Comparison of ENCODE assay signal across 19 mouse cellular contexts in genomic region chr12:56851464-56851863, GRCm38 (mm10).
DNase-seq lines count a peak whose midpoint lies in the region; ATAC-seq lines count a peak whose summit lies in the region.
"Had no signal": no experiment of that assay in that cellular context is flagged by ENCODE, and none has a peak within 500 bp of the region (broad histone marks: within the 10 kb centered on the region; RNA-seq: fewer than 3 reads in every experiment).

No protein-coding gene starts in this region.

- no peak for DNase-seq in forebrain, embryonic 10.5 days (ENCODE audit: extremely low spot score, low spot score)
- DNase-seq in brain, adult 2 months (ENCODE audit: low read depth, low spot score): peak; percentile 5
- DNase-seq in gastrocnemius, postnatal 4 days (ENCODE audit: low spot score in 2 of 2): no peak
- DNase-seq in heart, adult 9 months (ENCODE audit: low spot score in 2 of 2): no peak
- DNase-seq: adrenal gland, adult 2 months; adrenal gland, postnatal 25 days; cerebellum, adult 11-12 months; cerebellum, adult 9-10 months; cerebellum, postnatal 25 days; heart, adult 2 months; heart, postnatal 36 days; kidney, adult 2 months had no signal

- peak; percentile 53; the same call in 1 of the 2 replicates for ATAC-seq in forebrain, embryonic 12.5 days (ENCODE audit: low FRiP score)
- no peak for ATAC-seq in embryonic facial prominence, embryonic 13.5 days (ENCODE audit: insufficient number of reproducible peaks, insufficient read depth, low FRiP score, low TSS enrichment, low read depth)
- peak; percentile 69 for ATAC-seq in forebrain, embryonic 16.5 days
- ATAC-seq: intestine, embryonic 16.5 days; Patski had no signal

- H3K9me3 ChIP-seq in forebrain, embryonic 12.5 days: no peaks in the 10 kb centered on the region
- no peaks in the 10 kb centered on the region for H3K9me3 ChIP-seq in forebrain, embryonic 10.5 days
- no peaks in the 10 kb centered on the region for H3K9me3 ChIP-seq in embryonic facial prominence, embryonic 13.5 days
- H3K9me3 ChIP-seq in forebrain, embryonic 16.5 days (ENCODE audit: control insufficient read depth, low read length): no peaks in the 10 kb centered on the region
- H3K9me3 ChIP-seq: heart, embryonic 13.5 days; hindbrain, embryonic 15.5 days had no signal

- H3K27ac ChIP-seq in forebrain, embryonic 12.5 days: no peak overlapping the region
- no peak overlapping the region for H3K27ac ChIP-seq in forebrain, embryonic 10.5 days
- H3K27ac ChIP-seq in embryonic facial prominence, embryonic 13.5 days: no peak overlapping the region
- no peak overlapping the region for H3K27ac ChIP-seq in forebrain, embryonic 16.5 days (ENCODE audit: low read length)
- H3K27ac ChIP-seq: heart, adult 2 months; heart, embryonic 13.5 days; hindbrain, embryonic 15.5 days had no signal

- no peaks in the 10 kb centered on the region for H3K27me3 ChIP-seq in forebrain, embryonic 12.5 days
- H3K27me3 ChIP-seq in forebrain, embryonic 10.5 days (ENCODE audit: poor library complexity, severe bottlenecking): 0 out of 2 replicates have a peak, but pooled peaks cover 4% of the 10 kb centered on the region
- peaks cover 4% of the 10 kb centered on the region; the same call in 1 of the 2 replicates for H3K27me3 ChIP-seq in embryonic facial prominence, embryonic 13.5 days
- no peaks in the 10 kb centered on the region for H3K27me3 ChIP-seq in forebrain, embryonic 16.5 days (replicated peaks; ENCODE audit: control insufficient read depth, insufficient read depth, low read length)
- H3K27me3 ChIP-seq: heart, embryonic 13.5 days; hindbrain, embryonic 15.5 days had no signal

- no peak overlapping the region for H3K9ac ChIP-seq in forebrain, embryonic 12.5 days
- no peak overlapping the region for H3K9ac ChIP-seq in embryonic facial prominence, embryonic 13.5 days
- H3K9ac ChIP-seq in forebrain, embryonic 16.5 days (replicated peaks; ENCODE audit: low read depth, low read length): no peak overlapping the region
- H3K9ac ChIP-seq: heart, embryonic 13.5 days; hindbrain, embryonic 15.5 days had no signal

- H3K36me3 ChIP-seq in forebrain, embryonic 12.5 days (replicated peaks): no peaks in the 10 kb centered on the region
- H3K36me3 ChIP-seq in forebrain, embryonic 10.5 days (replicated peaks): no peaks in the 10 kb centered on the region
- no peaks in the 10 kb centered on the region for H3K36me3 ChIP-seq in embryonic facial prominence, embryonic 13.5 days
- H3K36me3 ChIP-seq in forebrain, embryonic 16.5 days (ENCODE audit: control insufficient read depth, insufficient read depth): no peaks in the 10 kb centered on the region
- H3K36me3 ChIP-seq: heart, embryonic 13.5 days; hindbrain, embryonic 15.5 days had no signal

- H3K4me1 ChIP-seq in forebrain, embryonic 12.5 days: peaks cover 8% of the 10 kb centered on the region; the same call in 1 of the 2 replicates
- H3K4me1 ChIP-seq in forebrain, embryonic 10.5 days: peaks cover 13% of the 10 kb centered on the region
- peaks cover 6% of the 10 kb centered on the region; the same call in 1 of the 2 replicates for H3K4me1 ChIP-seq in embryonic facial prominence, embryonic 13.5 days
- no peaks in the 10 kb centered on the region for H3K4me1 ChIP-seq in forebrain, embryonic 16.5 days (replicated peaks; ENCODE audit: control insufficient read depth, insufficient read depth, low read length)
- H3K4me1 ChIP-seq: heart, embryonic 13.5 days; hindbrain, embryonic 15.5 days had no signal

- WGBS in forebrain, embryonic 12.5 days: 26% methylated on average over 3 of the region's 3 CpGs
- WGBS in forebrain, embryonic 10.5 days: 40% methylated on average over 3 of the region's 3 CpGs
- 20% methylated on average over 3 of the region's 3 CpGs for WGBS in embryonic facial prominence, embryonic 13.5 days
- WGBS in forebrain, embryonic 16.5 days: 20% methylated on average over 3 of the region's 3 CpGs

- H3K4me3 ChIP-seq in forebrain, embryonic 12.5 days (replicated peaks): no peak overlapping the region
- H3K4me3 ChIP-seq in forebrain, embryonic 10.5 days: no peak overlapping the region
- H3K4me3 ChIP-seq in embryonic facial prominence, embryonic 13.5 days: no peak overlapping the region
- H3K4me3 ChIP-seq in forebrain, embryonic 16.5 days (replicated peaks; ENCODE audit: low read length): no peak overlapping the region
- H3K4me3 ChIP-seq: heart, adult 2 months; heart, embryonic 13.5 days; hindbrain, embryonic 15.5 days had no signal

- no peak overlapping the region for H3K4me2 ChIP-seq in forebrain, embryonic 12.5 days
- H3K4me2 ChIP-seq in embryonic facial prominence, embryonic 13.5 days: peak overlapping the region; percentile 9; the same call in 1 of the 2 replicates
- H3K4me2 ChIP-seq in forebrain, embryonic 16.5 days (ENCODE audit: low read length): no peak overlapping the region
- H3K4me2 ChIP-seq: heart, embryonic 13.5 days; hindbrain, embryonic 15.5 days had no signal
